Mouse (Mus musculus): ENCODE data around the gene Qrich2. TPM values are rescaled to one million over a fixed set of nuclear protein-coding genes. Genes with fewer than 3 reads are reported as not detected.
A peak's percentile ranks its signal among the peaks of the same experiment; 100 is the strongest.

Qrich2 gene
- total and polyA plus RNA-seq, 3 experiments, result 0.29 to 0.38 (median 0.32) TPM

DNA sequence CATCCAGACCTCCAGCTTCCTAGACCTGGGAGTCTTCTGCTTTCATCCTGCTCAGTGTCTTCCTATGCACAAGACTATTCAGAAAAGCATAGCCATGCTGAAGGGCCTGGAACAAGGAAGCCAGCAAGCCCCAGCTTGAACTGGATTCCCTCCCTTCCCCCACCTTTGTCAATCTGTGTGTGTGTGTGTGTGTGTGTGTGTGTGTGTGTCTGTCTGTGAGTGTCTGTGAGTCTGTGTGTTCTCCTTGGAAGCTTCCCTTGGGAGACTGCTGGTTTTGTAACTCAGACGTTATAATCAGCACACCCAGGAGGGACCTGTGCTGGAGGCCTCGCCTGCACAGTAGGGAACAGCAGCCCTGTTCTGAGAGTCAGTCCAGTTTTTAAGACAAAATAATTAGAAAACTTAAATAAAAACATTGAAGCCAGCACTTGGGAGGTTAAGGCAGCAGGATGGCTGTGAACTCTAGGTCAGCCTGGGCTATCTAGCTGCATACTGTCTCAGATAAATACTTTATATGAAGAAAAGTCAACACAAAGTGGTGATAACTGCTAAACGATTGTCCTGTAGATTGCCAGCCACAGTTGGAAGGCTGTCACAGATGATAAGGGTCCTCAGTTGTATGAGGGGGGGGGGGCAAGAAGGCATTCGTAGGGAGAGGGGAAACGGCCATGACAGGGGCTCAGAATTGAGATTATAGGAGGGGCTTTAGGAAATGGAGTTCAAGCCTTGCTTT, 29.9 kb downstream of the Qrich2 start (continued):
- TF ChIP-seq KAT2A (IDR thresholded peaks at IDR 0.05; ENCODE audit: insufficient replicate concordance, low read length) (0 out of 2 replicates have a peak, but pooled peaks have one; percentile 35), ZC3H11A (IDR thresholded peaks at IDR 0.05; ENCODE audit: low read depth, low read length) (no peak), NELFE (IDR thresholded peaks at IDR 0.05; ENCODE audit: low read depth, low read length) (peak; percentile 5; the same call in 1 of the 2 replicates)

GRCm38 (mm10) chr11:116434967-116435752, 30.9 kb downstream of the Qrich2 start:
- peak overlapping the region; percentile 67 to 83 (median 74) for H3K4me3 ChIP-seq (replicated peaks in 1 of 3; ENCODE audit: low read depth in 2 of 3, low read length in 2 of 3, poor library complexity in 1 of 3)
- H3K27me3 ChIP-seq (replicated peaks), result no peaks in the 10 kb centered on the region
- H3K4me2 ChIP-seq (ENCODE audit: insufficient read depth, low read depth, poor library complexity, severe bottlenecking), result peak overlapping the region; percentile 78
- DNase-seq (ENCODE audit: extremely low read depth), result no peak
- dilution Hi-C loops (cut with MboI; ENCODE audit: extremely low pct_ligation_motif_present, extremely low pct_unique_long_range_greater_than_20kb, low sequenced_read_pairs) (no loop called here), in situ Hi-C loops (cut with MboI; ENCODE audit: low pct_ligation_motif_present, low pct_unique_long_range_greater_than_20kb, low sequenced_read_pairs) (no loop called here)
- peak overlapping the region; percentile 95 for H3K9ac ChIP-seq (ENCODE audit: insufficient read depth, low read depth)
- H3K79me2 ChIP-seq (replicated peaks; ENCODE audit: control insufficient read depth, extremely low read depth, insufficient read depth, poor library complexity, severe bottlenecking), result peaks cover 37% of the 10 kb centered on the region
- H3K36me3 ChIP-seq (replicated peaks in 1 of 2; ENCODE audit: control insufficient read depth in 1 of 2, insufficient read depth in 1 of 2, low read length in 1 of 2), result peaks cover 16 to 33% of the 10 kb centered on the region in 2 experiments
- peaks cover 27 to 65% of the 10 kb centered on the region in 2 experiments for H3K4me1 ChIP-seq (ENCODE audit: control insufficient read depth in 1 of 2, insufficient read depth in 2 of 2)
- no peaks in the 10 kb centered on the region for H3K9me3 ChIP-seq (replicated peaks; ENCODE audit: low read length)
- TF ChIP-seq RCOR1 (conservative IDR thresholded peaks at IDR 0.05; ENCODE audit: low read depth, low read length), result no peak
- no peak for TF ChIP-seq TCF12 (IDR thresholded peaks at IDR 0.05; ENCODE audit: low read depth, low read length)
- TF ChIP-seq MAFK (IDR thresholded peaks at IDR 0.05; ENCODE audit: insufficient replicate concordance, low read length), result no peak
- no peak for TF ChIP-seq UBTF (IDR thresholded peaks at IDR 0.05; ENCODE audit: low read depth, low read length)
- TF ChIP-seq ZMIZ1 (IDR thresholded peaks at IDR 0.05; ENCODE audit: low read depth, low read length), result no peak; the same call in 1 of the 2 replicates
- TF ChIP-seq CHD1 (IDR thresholded peaks at IDR 0.05; ENCODE audit: low read depth, low read length), result peak; percentile 91
- no peak for TF ChIP-seq GABPA (IDR thresholded peaks at IDR 0.05; ENCODE audit: insufficient replicate concordance, low read depth, low read length)
- no peak; the same call in 1 of the 2 replicates for TF ChIP-seq HCFC1 (IDR thresholded peaks at IDR 0.05; ENCODE audit: low read depth, low read length)
- TF ChIP-seq USF1 (IDR thresholded peaks at IDR 0.05; ENCODE audit: low read depth, low read length), result no peak
- no peak for TF ChIP-seq JUN (IDR thresholded peaks at IDR 0.05; ENCODE audit: insufficient read depth, low read depth, low read length)
- peak; percentile 30 for TF ChIP-seq SIN3A (IDR thresholded peaks at IDR 0.05; ENCODE audit: low read length)
- no peak for TF ChIP-seq USF2 (conservative IDR thresholded peaks at IDR 0.05; ENCODE audit: low read depth, low read length)
- no peak for TF ChIP-seq ZKSCAN1 (IDR thresholded peaks at IDR 0.05; ENCODE audit: borderline replicate concordance, low read depth, low read length)
- TF ChIP-seq POLR2AphosphoS2 (IDR thresholded peaks at IDR 0.05; ENCODE audit: low read depth, low read length), result peak; percentile 82
- TF ChIP-seq IRF4 (IDR thresholded peaks at IDR 0.05; ENCODE audit: low read depth, low read length), result no peak
- no peak for TF ChIP-seq MAZ (IDR thresholded peaks at IDR 0.05; ENCODE audit: low read depth, low read length)
- TF ChIP-seq ZC3H11A (IDR thresholded peaks at IDR 0.05; ENCODE audit: low read depth, low read length), result no peak
- peak; percentile 54 for TF ChIP-seq POLR2A (IDR thresholded peaks at IDR 0.05; ENCODE audit: low read depth, low read length)
- no peak for TF ChIP-seq MAX (IDR thresholded peaks at IDR 0.05; ENCODE audit: low read length)
- 0 out of 2 replicates have a peak, but pooled peaks have one; percentile 17 for TF ChIP-seq MEF2A (IDR thresholded peaks at IDR 0.05; ENCODE audit: borderline replicate concordance, low read depth, low read length)
- no peak for TF ChIP-seq NELFE (IDR thresholded peaks at IDR 0.05; ENCODE audit: low read depth, low read length)
- TF ChIP-seq EP300 (IDR thresholded peaks at IDR 0.05; ENCODE audit: low read length), result no peak
- TF ChIP-seq ELF1 (IDR thresholded peaks at IDR 0.05; ENCODE audit: low read depth, low read length), result peak; percentile 34; the same call in 1 of the 2 replicates
- peak in 1 of 2 experiments; percentile 35; a peak in 2 of 4 replicates for TF ChIP-seq CTCF (conservative IDR thresholded peaks at IDR 0.05 in 1 of 2, IDR thresholded peaks at IDR 0.05 in 1 of 2; ENCODE audit: low read depth in 2 of 2, low read length in 2 of 2)
- peak; percentile 40 for TF ChIP-seq MXI1 (IDR thresholded peaks at IDR 0.05; ENCODE audit: low read depth, low read length)
- no peak for TF ChIP-seq SMC3 (IDR thresholded peaks at IDR 0.05; ENCODE audit: low read depth, low read length)
- TF ChIP-seq NRF1 (IDR thresholded peaks at IDR 0.05; ENCODE audit: low read depth, low read length), result no peak
- TF ChIP-seq TBP (conservative IDR thresholded peaks at IDR 0.05; ENCODE audit: low read depth, low read length), result no peak
- TF ChIP-seq ZNF384 (IDR thresholded peaks at IDR 0.05; ENCODE audit: low read depth, low read length), result peak; percentile 30
- peak; percentile 19; the same call in 1 of the 2 replicates for TF ChIP-seq MYC (IDR thresholded peaks at IDR 0.05; ENCODE audit: low read depth, low read length)
- TF ChIP-seq KAT2A (IDR thresholded peaks at IDR 0.05; ENCODE audit: insufficient replicate concordance, low read length), result no peak
- H3K27ac ChIP-seq (ENCODE audit: insufficient read depth, low read depth), result peak overlapping the region; percentile 81

All from CH12.LX (cell line).